Mouse (Mus musculus): Measurements from ENCODE around the gene Prss28. TPM values are rescaled to one million over a fixed set of nuclear protein-coding genes. Genes with fewer than 3 reads are reported as not detected.

Gene Prss28
- polyA plus RNA-seq, 1 experiment = not detected

DNA sequence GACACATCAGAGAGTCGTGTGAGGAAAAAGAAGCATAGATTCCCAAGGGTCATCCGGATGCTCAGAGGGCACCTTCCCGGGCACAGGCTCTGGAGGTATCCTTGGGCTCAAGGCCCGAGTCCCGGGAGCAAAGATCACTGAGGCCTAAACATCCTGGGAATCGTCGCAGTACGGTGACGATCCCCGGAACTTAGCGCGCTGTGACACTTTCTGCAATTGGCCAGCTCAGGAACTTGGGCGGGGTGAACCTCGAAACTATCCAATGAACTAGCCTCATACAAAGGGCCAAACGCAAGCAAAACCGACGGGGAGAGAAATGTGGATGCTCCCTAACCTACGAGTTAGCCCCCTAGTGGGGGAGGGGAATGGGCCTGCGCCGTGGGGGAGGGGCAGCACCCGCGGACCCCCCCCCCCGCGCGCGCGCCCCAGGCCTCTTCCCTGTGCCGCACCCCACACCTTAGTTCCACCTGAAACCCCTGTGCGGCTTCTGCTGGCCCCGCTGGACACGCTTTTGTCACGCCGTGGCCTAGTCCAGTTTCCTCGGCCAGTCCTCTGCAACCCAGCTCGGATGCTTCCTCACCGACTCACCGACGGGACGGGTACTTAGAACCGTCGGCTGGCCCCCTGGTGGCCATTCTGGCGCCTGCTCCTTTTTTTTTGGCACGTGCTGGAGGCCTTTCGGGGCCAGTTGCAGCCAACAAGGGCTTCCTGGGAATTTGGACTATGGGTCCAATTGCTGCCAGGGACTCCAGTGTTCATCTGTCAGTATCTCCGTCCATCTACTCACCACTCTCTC is 34.5 kb upstream of the Prss28 start:
- peaks cover 2% of the 10 kb centered on the region for H3K4me1 ChIP-seq (ENCODE audit: control insufficient read depth, insufficient read depth, low read length)
- H3K9ac ChIP-seq (ENCODE audit: low read depth, poor library complexity, severe bottlenecking) = peak overlapping the region; percentile 91
- H3K27me3 ChIP-seq (ENCODE audit: control insufficient read depth, insufficient read depth, low read length, poor library complexity, severe bottlenecking) = no peaks in the 10 kb centered on the region
- H3K27ac ChIP-seq (ENCODE audit: insufficient read depth, low read length) = peak overlapping the region; percentile 89
- peak overlapping the region; percentile 95 for H3K4me3 ChIP-seq (ENCODE audit: low read depth, low read length)
- H3K9me3 ChIP-seq (replicated peaks; ENCODE audit: control insufficient read depth, insufficient read depth, low read length, poor library complexity, severe bottlenecking) = no peaks in the 10 kb centered on the region
- peaks cover 14% of the 10 kb centered on the region for H3K36me3 ChIP-seq (ENCODE audit: control insufficient read depth, insufficient read depth, low read length, poor library complexity, severe bottlenecking)
- TF ChIP-seq POLR2A (IDR thresholded peaks at IDR 0.05; ENCODE audit: insufficient read depth, low read length) (no peak), CTCF (IDR thresholded peaks at IDR 0.05; ENCODE audit: low read depth, low read length) (peak; percentile 51), EP300 (IDR thresholded peaks at IDR 0.05; ENCODE audit: insufficient read depth, low read depth, low read length) (0 out of 2 replicates have a peak, but pooled peaks have one; percentile 22)

DNA sequence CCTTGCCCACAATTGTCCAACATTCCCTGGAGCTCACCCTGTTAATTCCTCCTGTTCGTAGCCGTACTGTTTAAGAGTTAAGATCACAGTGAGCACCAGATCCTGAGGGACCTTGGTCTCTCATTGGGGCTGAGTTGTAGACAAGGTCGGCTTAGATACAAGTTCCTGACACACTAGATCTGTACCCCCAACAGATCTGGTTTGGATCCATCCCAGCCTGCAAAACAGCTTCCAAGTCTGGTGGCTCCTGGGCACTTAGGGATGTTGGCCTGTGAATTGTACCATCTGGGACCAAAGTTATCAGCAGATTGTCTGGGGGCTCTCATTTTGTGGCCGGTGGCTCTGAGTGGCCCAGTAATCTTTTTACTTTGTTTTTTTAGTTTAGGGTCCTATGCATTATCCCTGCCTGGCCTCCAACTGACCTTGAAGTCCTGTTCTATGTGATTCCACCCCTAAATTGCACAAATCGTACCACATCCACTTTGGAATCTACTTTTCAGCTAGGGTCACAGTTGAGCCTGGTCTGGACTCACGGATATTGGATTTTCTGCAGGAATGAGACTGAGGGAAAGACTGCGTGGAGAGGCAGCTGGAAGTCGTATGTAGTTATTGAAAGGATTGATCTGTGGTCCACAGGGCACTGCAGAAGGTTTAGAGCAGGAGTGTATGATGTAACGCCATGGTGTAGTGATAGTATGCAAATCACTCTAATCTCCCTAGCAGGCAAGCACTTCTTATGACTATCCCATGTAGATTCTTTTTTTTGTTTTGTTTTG is 33.7 kb upstream of the Prss28 start, which contains the start of gene Ube2i:
TSS of gene Ube2i (minus strand) at position 52 of the 776 bp plus-strand sequence.
- Histone ChIP-seq H3K36me3 (ENCODE audit: control insufficient read depth, insufficient read depth, low read length, poor library complexity, severe bottlenecking) (peaks cover 7% of the 10 kb centered on the region), H3K9ac (ENCODE audit: low read depth, poor library complexity, severe bottlenecking) (peak within 1 kb of the TSS; percentile 91), H3K9me3 (replicated peaks; ENCODE audit: control insufficient read depth, insufficient read depth, low read length, poor library complexity, severe bottlenecking) (no peaks in the 10 kb centered on the region), H3K27me3 (ENCODE audit: control insufficient read depth, insufficient read depth, low read length, poor library complexity, severe bottlenecking) (no peaks in the 10 kb centered on the region), H3K4me3 (ENCODE audit: low read depth, low read length) (peak within 1 kb of the TSS; percentile 95), H3K4me1 (ENCODE audit: control insufficient read depth, insufficient read depth, low read length) (peaks cover 2% of the 10 kb centered on the region), H3K27ac (ENCODE audit: insufficient read depth, low read length) (peak within 1 kb of the TSS; percentile 89)
- TF ChIP-seq EP300 (IDR thresholded peaks at IDR 0.05; ENCODE audit: insufficient read depth, low read depth, low read length) = no peak
- TF ChIP-seq CTCF (IDR thresholded peaks at IDR 0.05; ENCODE audit: low read depth, low read length) = no peak
- no peak for TF ChIP-seq POLR2A (IDR thresholded peaks at IDR 0.05; ENCODE audit: insufficient read depth, low read length)

DNA sequence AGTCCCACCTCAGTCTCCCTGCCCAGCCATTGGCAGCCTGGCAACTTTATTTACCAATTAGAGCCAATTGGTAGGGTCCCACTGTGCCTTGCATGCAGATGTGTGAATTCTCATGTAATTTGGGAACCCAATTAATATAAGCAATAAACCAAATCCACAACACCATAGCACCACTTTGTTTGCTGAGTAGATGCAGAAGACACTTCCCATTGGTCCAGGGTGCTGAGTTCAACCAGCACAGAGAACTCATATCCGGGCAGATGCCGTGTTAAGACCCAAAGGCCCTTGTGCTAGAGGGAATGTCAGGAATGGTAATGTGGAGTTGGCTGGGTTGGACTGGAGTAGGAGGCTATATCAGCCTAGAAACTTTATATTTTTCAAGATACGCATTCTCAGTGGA is 32.6 kb upstream of the Prss28 start:
- H3K9ac ChIP-seq (ENCODE audit: low read depth, poor library complexity, severe bottlenecking) = no peak overlapping the region

DNA sequence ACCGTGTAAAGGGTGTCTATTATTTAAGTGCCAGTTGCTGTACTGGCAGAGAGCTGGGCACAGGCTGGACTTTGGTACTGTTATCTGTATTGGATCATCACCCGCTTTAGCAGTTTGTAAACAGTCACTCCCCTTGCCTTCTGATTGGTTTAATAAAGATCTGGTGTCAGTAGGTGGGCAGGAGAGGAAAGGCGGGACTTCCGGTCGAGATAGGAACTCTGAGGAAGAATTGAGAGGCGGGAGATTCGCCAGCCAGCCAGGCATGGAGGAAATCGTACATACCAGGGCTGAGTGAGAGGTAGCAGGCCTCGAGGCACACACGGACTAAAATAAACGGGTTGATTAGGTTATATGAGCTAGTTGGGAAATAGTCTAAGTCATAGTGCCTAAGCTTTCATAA is 26.3 kb upstream of the Prss28 start:
- H3K4me3 ChIP-seq (ENCODE audit: low read depth, low read length) = peak overlapping the region; percentile 48

More for the DNA sequence above, 32.6 kb upstream of the Prss28 start:
- no peak overlapping the region for H3K27ac ChIP-seq (ENCODE audit: insufficient read depth, low read length)
- H3K27me3 ChIP-seq (ENCODE audit: control insufficient read depth, insufficient read depth, low read length, poor library complexity, severe bottlenecking) = no peaks in the 10 kb centered on the region
- no peak for TF ChIP-seq CTCF (IDR thresholded peaks at IDR 0.05; ENCODE audit: low read depth, low read length)
- TF ChIP-seq POLR2A (IDR thresholded peaks at IDR 0.05; ENCODE audit: insufficient read depth, low read length) = no peak
- TF ChIP-seq EP300 (IDR thresholded peaks at IDR 0.05; ENCODE audit: insufficient read depth, low read depth, low read length) = no peak
- peaks cover 3% of the 10 kb centered on the region; the same call in 1 of the 2 replicates for H3K36me3 ChIP-seq (ENCODE audit: control insufficient read depth, insufficient read depth, low read length, poor library complexity, severe bottlenecking)
- H3K4me3 ChIP-seq (ENCODE audit: low read depth, low read length) = no peak overlapping the region
- H3K4me1 ChIP-seq (ENCODE audit: control insufficient read depth, insufficient read depth, low read length) = peaks cover 1% of the 10 kb centered on the region
- H3K9me3 ChIP-seq (replicated peaks; ENCODE audit: control insufficient read depth, insufficient read depth, low read length, poor library complexity, severe bottlenecking) = no peaks in the 10 kb centered on the region

DNA sequence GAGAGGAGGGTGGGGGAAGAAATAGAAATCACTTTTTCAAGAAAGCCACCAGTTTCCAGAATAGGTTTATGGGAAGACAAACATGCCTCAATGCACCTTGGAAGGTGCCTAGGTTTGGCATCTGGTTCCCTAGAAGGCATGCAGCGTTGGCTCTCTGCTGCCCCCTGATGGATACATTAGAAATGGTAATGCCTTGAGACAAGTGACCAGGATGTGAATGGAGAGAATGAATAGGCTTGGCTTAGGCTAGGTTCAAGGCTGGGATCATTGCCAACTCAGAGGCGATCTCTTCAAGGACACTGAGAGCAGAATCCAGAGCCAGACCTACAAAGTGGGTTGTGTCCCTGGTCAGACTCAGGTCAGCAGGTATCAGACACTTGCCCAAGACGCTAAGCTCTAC is 23.4 kb upstream of the Prss28 start:
- no peaks in the 10 kb centered on the region for H3K27me3 ChIP-seq (ENCODE audit: control insufficient read depth, insufficient read depth, low read length, poor library complexity, severe bottlenecking)
- TF ChIP-seq CTCF (IDR thresholded peaks at IDR 0.05; ENCODE audit: low read depth, low read length) = peak; percentile 88
- TF ChIP-seq POLR2A (IDR thresholded peaks at IDR 0.05; ENCODE audit: insufficient read depth, low read length) = no peak
- TF ChIP-seq EP300 (IDR thresholded peaks at IDR 0.05; ENCODE audit: insufficient read depth, low read depth, low read length) = no peak
- no peak overlapping the region for H3K4me3 ChIP-seq (ENCODE audit: low read depth, low read length)
- H3K4me1 ChIP-seq (ENCODE audit: control insufficient read depth, insufficient read depth, low read length) = peaks cover 3% of the 10 kb centered on the region
- no peak overlapping the region for H3K27ac ChIP-seq (ENCODE audit: insufficient read depth, low read length)
- peaks cover 3% of the 10 kb centered on the region; the same call in 1 of the 2 replicates for H3K9me3 ChIP-seq (replicated peaks; ENCODE audit: control insufficient read depth, insufficient read depth, low read length, poor library complexity, severe bottlenecking)
- H3K36me3 ChIP-seq (ENCODE audit: control insufficient read depth, insufficient read depth, low read length, poor library complexity, severe bottlenecking) = no peaks in the 10 kb centered on the region
- no peak overlapping the region for H3K9ac ChIP-seq (ENCODE audit: low read depth, poor library complexity, severe bottlenecking)

More for the DNA sequence above, 26.3 kb upstream of the Prss28 start:
- peak overlapping the region; percentile 41 for H3K9ac ChIP-seq (ENCODE audit: low read depth, poor library complexity, severe bottlenecking)
- 0 out of 2 replicates have a peak overlapping the region, but pooled peaks have one; percentile 26 for H3K27ac ChIP-seq (ENCODE audit: insufficient read depth, low read length)
- no peaks in the 10 kb centered on the region for H3K36me3 ChIP-seq (ENCODE audit: control insufficient read depth, insufficient read depth, low read length, poor library complexity, severe bottlenecking)
- no peak for TF ChIP-seq CTCF (IDR thresholded peaks at IDR 0.05; ENCODE audit: low read depth, low read length)
- TF ChIP-seq EP300 (IDR thresholded peaks at IDR 0.05; ENCODE audit: insufficient read depth, low read depth, low read length) = no peak
- TF ChIP-seq POLR2A (IDR thresholded peaks at IDR 0.05; ENCODE audit: insufficient read depth, low read length) = peak; percentile 92
- H3K4me1 ChIP-seq (ENCODE audit: control insufficient read depth, insufficient read depth, low read length) = peaks cover 3% of the 10 kb centered on the region
- peaks cover 3% of the 10 kb centered on the region; the same call in 1 of the 2 replicates for H3K9me3 ChIP-seq (replicated peaks; ENCODE audit: control insufficient read depth, insufficient read depth, low read length, poor library complexity, severe bottlenecking)
- H3K27me3 ChIP-seq (ENCODE audit: control insufficient read depth, insufficient read depth, low read length, poor library complexity, severe bottlenecking) = no peaks in the 10 kb centered on the region
